ENCODE assay signal across 21 mouse cellular contexts in genomic region chr2:181122642-181123041, GRCm38 (mm10). TPM values are rescaled to one million over a fixed set of nuclear protein-coding genes. Genes with fewer than 3 reads are reported as not detected.
DNase-seq lines count a peak whose midpoint lies in the region; ATAC-seq lines count a peak whose summit lies in the region.
"Had no signal": no experiment of that assay in that cellular context is flagged by ENCODE, and none has a peak within 500 bp of the region (broad histone marks: within the 10 kb centered on the region; RNA-seq: fewer than 3 reads in every experiment).

No protein-coding gene starts in this region.

- no peak overlapping the region for H3K4me3 ChIP-seq in lung, embryonic 15.5 days
- H3K4me3 ChIP-seq in hindbrain, embryonic 16.5 days (ENCODE audit: low read length): no peak overlapping the region
- H3K4me3 ChIP-seq in neural tube, embryonic 14.5 days (ENCODE audit: low read depth, low read length): no peak overlapping the region
- H3K4me3 ChIP-seq: embryonic facial prominence, embryonic 15.5 days; heart, embryonic 15.5 days had no signal

- no peaks in the 10 kb centered on the region for H3K27me3 ChIP-seq in lung, embryonic 15.5 days
- H3K27me3 ChIP-seq in hindbrain, embryonic 16.5 days (replicated peaks; ENCODE audit: control insufficient read depth, insufficient read depth, low read length): no peaks in the 10 kb centered on the region
- H3K27me3 ChIP-seq in neural tube, embryonic 14.5 days (ENCODE audit: control insufficient read depth, insufficient read depth, low read length): no peaks in the 10 kb centered on the region

- ATAC-seq in lung, embryonic 15.5 days (ENCODE audit: borderline replicate concordance, extremely low read depth, low FRiP score, low TSS enrichment): peak; percentile 23
- no peak for ATAC-seq in hindbrain, embryonic 16.5 days
- ATAC-seq in neural tube, embryonic 14.5 days (ENCODE audit: low read depth): no peak
- ATAC-seq: forebrain, embryonic 14.5 days had no signal

- H3K4me1 ChIP-seq in lung, embryonic 15.5 days: no peaks in the 10 kb centered on the region
- H3K4me1 ChIP-seq in hindbrain, embryonic 16.5 days (ENCODE audit: control insufficient read depth, insufficient read depth, low read depth, low read length): peaks cover 26% of the 10 kb centered on the region
- peaks cover 32% of the 10 kb centered on the region for H3K4me1 ChIP-seq in neural tube, embryonic 14.5 days (ENCODE audit: control insufficient read depth, insufficient read depth, low read length)
- H3K4me1 ChIP-seq: embryonic facial prominence, embryonic 15.5 days; heart, embryonic 15.5 days had no signal

- H3K4me2 ChIP-seq in lung, embryonic 15.5 days: no peak overlapping the region
- H3K4me2 ChIP-seq in hindbrain, embryonic 16.5 days (ENCODE audit: low read length): no peak overlapping the region
- H3K4me2 ChIP-seq in neural tube, embryonic 14.5 days (ENCODE audit: low read depth, low read length): no peak overlapping the region
- H3K4me2 ChIP-seq: embryonic facial prominence, embryonic 15.5 days; heart, embryonic 15.5 days had no signal

- no peak overlapping the region for H3K27ac ChIP-seq in lung, embryonic 15.5 days
- peak overlapping the region; percentile 16; the same call in 1 of the 2 replicates for H3K27ac ChIP-seq in hindbrain, embryonic 16.5 days (ENCODE audit: low read depth, low read length)
- peak overlapping the region; percentile 7; the same call in 1 of the 2 replicates for H3K27ac ChIP-seq in neural tube, embryonic 14.5 days (ENCODE audit: low read depth, low read length)
- H3K27ac ChIP-seq: embryonic facial prominence, embryonic 15.5 days; heart, embryonic 15.5 days had no signal

- no peaks in the 10 kb centered on the region for H3K36me3 ChIP-seq in lung, embryonic 15.5 days
- no peaks in the 10 kb centered on the region for H3K36me3 ChIP-seq in hindbrain, embryonic 16.5 days (ENCODE audit: control insufficient read depth, insufficient read depth, low read length)
- no peaks in the 10 kb centered on the region for H3K36me3 ChIP-seq in neural tube, embryonic 14.5 days (ENCODE audit: control insufficient read depth, insufficient read depth, low read length)
- H3K36me3 ChIP-seq: embryonic facial prominence, embryonic 15.5 days; heart, embryonic 15.5 days had no signal

- peak; percentile 11 for DNase-seq in cerebellum, adult 9-11 months
- DNase-seq in cerebellum, postnatal 14 days: no peak
- DNase-seq in lung, postnatal 25 days (ENCODE audit: low spot score): no peak
- no peak for DNase-seq in heart, postnatal 25 days (ENCODE audit: low spot score)
- DNase-seq in thymus, postnatal 0 days (ENCODE audit: low spot score): no peak
- DNase-seq: cerebellum, adult 8-10 months; embryo, embryonic 11 days; kidney, adult 9 months; kidney, postnatal 4 days; lung, adult 18-20 months; lung, postnatal 4 days; right cerebral cortex, adult 18-20 months had no signal

- H3K9me3 ChIP-seq in lung, embryonic 15.5 days: no peaks in the 10 kb centered on the region
- H3K9me3 ChIP-seq in hindbrain, embryonic 16.5 days (ENCODE audit: control insufficient read depth, low read length): no peaks in the 10 kb centered on the region
- no peaks in the 10 kb centered on the region for H3K9me3 ChIP-seq in neural tube, embryonic 14.5 days (ENCODE audit: control insufficient read depth, low read length)
- H3K9me3 ChIP-seq: embryonic facial prominence, embryonic 15.5 days; heart, embryonic 15.5 days had no signal

- intact Hi-C loops in heart, postnatal 25 days (cut with DNase I): no loop called here

- no peak overlapping the region for H3K9ac ChIP-seq in lung, embryonic 15.5 days
- H3K9ac ChIP-seq in hindbrain, embryonic 16.5 days (ENCODE audit: low read depth, low read length): no peak overlapping the region
- H3K9ac ChIP-seq in neural tube, embryonic 14.5 days (replicated peaks; ENCODE audit: low read depth, low read length): no peak overlapping the region
- H3K9ac ChIP-seq: embryonic facial prominence, embryonic 15.5 days; heart, embryonic 15.5 days had no signal

RNA-seq across cellular contexts. Expression of gene Kcnq2, which starts 12.5 kb away (rescaled TPM):
- polyA plus RNA-seq in lung, embryonic 15.5 days (2015; fragmentation: Nextera tagmentation; extraction: Ambion mirVana): 0.14 and 0.29 TPM in 2 replicates
- 41.4 and 47.3 TPM in 2 replicates for polyA plus RNA-seq in hindbrain, embryonic 16.5 days (2015; fragmentation: Nextera tagmentation; extraction: Ambion mirVana)
- polyA plus RNA-seq in neural tube, embryonic 14.5 days (2014; fragmentation: Nextera tagmentation; extraction: Ambion mirVana): 56.7 and 60.6 TPM in 2 replicates
- under 1 TPM in 1 of 2 experiments, not detected in 1; 0.22 TPM for total RNA-seq in heart, postnatal 25 days (2021)
- polyA plus RNA-seq in thymus, postnatal 0 days (2015; fragmentation: Nextera tagmentation; extraction: Ambion mirVana): 0.07 and 0.10 TPM in 2 replicates
- total RNA-seq: granulocyte monocyte progenitor cell, adult 5-6 weeks; liver, adult 2 months; neutrophil, adult 5-6 weeks had no signal
- polyA plus RNA-seq: liver, adult 2 months had no signal

RNA-seq across cellular contexts. Expression of gene Eef1a2, which starts 34.2 kb away (rescaled TPM):
- polyA plus RNA-seq in lung, embryonic 15.5 days (2015; fragmentation: Nextera tagmentation; extraction: Ambion mirVana): 0.31 and 0.54 TPM in 2 replicates
- polyA plus RNA-seq in hindbrain, embryonic 16.5 days (2015; fragmentation: Nextera tagmentation; extraction: Ambion mirVana): 5.4 and 9.7 TPM in 2 replicates
- 17.5 and 24.4 TPM in 2 replicates for polyA plus RNA-seq in neural tube, embryonic 14.5 days (2014; fragmentation: Nextera tagmentation; extraction: Ambion mirVana)
- total RNA-seq in heart, postnatal 25 days (2021): 1,000 to 10,000 TPM; 1,438 to 1,541 TPM
- not detected in 2 replicates for polyA plus RNA-seq in thymus, postnatal 0 days (2015; fragmentation: Nextera tagmentation; extraction: Ambion mirVana)
- total RNA-seq: granulocyte monocyte progenitor cell, adult 5-6 weeks; neutrophil, adult 5-6 weeks had no signal
- polyA plus RNA-seq: liver, adult 2 months had no signal

Comparison
In these comparisons a context has a peak if more than half of its experiments do, and no peak if none do; other contexts are left out.
1. RNA of gene Kcnq2, which starts 12.5 kb away (polyA plus RNA-seq): 56.7 to 60.6 TPM in neural tube, embryonic 14.5 days and 41.4 to 47.3 TPM in hindbrain, embryonic 16.5 days; 0.14 to 0.29 TPM in lung, embryonic 15.5 days and 0.07 to 0.10 TPM in thymus, postnatal 0 days; every median in the first group is over 10 times any median in the second.